Mouse (Mus musculus): ENCODE results near the gene Uap1l1. TPM values are rescaled to one million over a fixed set of nuclear protein-coding genes. Genes with fewer than 3 reads are reported as not detected.
"Not testable (repeated sequence)": the region's sequence is repeated elsewhere in the genome, so short reads cannot be mapped to it uniquely, and the experiment has no call there.

Gene Uap1l1
- total RNA-seq (2021): 1 to 10 TPM; 9.0 to 9.8 TPM
- long read RNA-seq, experiment 1, transcript Uap1l1-201 (9 exons, 3,349 nt): major isoform, 9 of 14 reads
- long read RNA-seq, experiment 1, partial matches to known transcripts: 1 of 14 reads
- long read RNA-seq, experiment 1, other reads (novel, unspliced or antisense): 4 of 14 reads
- long read RNA-seq, experiment 2, transcript Uap1l1-201 (9 exons, 3,349 nt): major isoform, 13 of 17 reads
- long read RNA-seq, experiment 2, partial matches to known transcripts: 1 of 17 reads
- long read RNA-seq, experiment 2, other reads (novel, unspliced or antisense): 3 of 17 reads

DNA sequence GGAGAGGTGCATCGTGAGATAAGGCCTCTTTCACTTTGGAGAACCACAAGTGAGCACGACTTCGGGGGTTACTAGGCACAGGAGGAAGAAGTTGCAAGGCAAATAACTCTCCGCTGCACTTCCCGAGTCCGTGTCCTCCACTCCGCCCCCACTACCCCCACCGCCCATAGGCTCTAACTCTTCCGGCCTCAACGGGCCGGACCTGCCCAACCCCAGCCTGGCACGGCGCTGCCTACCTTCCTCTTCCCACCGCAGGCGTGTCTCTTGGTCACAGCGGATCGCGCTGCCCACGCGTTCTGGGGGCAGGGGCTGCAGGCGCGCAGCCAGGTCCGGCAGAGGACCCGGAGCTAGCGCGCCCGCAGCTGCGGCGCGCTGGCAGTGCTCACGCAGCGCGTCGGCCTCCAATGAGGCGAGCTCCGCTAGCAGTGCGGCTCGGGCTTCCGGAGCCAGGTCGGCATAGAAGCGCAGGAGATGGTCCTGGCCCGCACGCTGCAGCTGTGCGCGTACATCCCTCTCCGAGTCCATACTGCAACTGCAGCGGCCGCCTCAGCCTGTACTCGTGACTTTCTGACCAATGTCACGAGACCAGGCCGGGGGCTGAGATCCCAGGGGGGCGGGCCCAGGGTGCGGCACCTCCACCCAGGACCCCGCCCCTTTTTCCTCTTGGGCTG lies at the start of gene Uap1l1:
Gene Uap1l1 (minus strand): TSS at position 592 of the 671 bp plus-strand sequence.
- peak; percentile 82 for DNase-seq

DNA sequence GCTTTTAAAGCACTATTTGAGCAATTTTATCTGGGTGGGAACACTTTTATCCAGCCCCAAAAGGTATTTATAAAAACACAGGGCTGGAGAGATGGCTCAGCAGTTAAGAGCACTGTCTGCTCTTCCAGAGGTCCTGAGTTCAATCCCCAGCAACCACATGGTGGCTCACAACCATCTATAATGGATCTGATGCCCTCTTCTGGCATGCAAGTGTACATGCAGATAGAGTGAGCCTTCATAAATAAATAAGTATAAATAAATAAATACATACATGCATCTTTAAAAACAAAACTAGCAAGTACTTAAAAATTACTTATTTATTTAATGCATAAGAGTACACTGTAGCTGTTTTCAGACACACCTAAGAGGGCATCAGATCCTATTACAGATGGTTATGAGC lies 48.0 kb upstream of the Uap1l1 start:
- DNase-seq: not testable (repeated sequence)

DNA sequence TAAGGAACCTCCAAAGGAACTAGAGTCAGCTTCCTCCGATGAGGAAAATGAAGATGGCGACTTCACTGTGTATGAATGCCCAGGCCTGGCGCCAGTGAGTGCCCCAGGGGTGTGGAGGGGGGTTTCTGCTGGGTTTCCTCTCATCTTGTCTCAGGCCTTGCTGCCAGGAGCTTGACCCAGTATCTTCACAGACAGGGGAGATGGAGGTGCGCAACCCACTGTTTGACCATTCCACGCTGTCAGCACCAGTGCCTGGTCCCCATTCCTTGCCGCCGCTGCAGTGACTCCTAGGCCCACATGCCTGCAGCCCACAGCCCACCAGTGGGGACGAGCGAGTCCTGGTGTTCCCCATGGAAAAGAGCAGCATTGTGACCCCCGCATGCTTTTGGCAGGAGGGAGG lies 43.4 kb upstream of the Uap1l1 start:
- DNase-seq: no peak

DNA sequence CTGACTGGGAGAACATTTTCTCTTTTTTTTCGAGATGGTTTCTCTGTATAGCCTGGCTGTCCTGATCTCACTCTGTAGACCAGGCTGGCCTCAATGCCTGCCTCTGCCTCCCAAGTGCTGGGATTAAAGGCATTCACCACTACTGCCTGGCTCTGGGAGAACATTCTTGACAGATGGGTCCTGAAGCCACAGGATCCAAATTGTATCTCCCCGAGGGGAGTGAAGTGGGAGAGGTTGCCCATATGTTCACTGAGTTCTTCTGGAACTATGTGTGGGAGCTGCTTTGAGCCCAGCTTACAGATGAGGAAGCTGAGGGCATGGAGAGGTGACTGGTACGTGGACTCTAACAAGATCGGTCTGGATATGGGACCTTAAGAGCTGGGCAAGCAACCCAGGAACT lies 38.5 kb upstream of the Uap1l1 start:
- DNase-seq: no peak

DNA sequence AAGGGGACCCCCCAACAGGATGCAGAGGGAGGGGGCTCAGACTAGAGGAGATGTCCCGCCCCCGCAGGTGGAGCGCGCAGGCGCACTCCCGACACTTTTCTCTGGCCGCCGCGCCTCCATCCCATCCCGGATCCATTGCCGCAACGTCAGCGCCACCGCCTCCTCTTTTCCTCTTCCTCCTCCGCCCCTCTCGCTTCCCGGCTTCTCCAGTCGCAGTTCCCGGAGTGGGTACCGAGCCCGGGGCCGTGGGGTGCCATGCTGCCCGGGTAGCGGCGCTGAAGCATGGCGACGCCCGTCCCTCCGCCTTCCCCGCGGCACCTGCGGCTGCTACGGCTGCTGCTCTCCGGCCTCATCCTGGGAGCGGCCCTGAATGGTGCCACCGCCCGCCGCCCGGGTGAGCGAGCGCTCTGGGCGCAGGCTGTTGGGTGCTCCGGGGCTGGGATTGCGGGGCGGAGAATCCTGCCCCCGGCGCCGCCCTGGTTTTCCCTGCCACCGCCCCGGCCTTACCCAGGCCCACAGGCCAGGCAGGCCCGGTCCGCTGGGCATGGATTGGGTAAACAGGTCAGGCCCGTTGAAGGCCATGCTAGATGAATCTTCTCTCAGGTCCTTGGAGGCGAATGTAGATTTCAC lies 37.6 kb upstream of the Uap1l1 start:
- peak; percentile 64 for DNase-seq

DNA sequence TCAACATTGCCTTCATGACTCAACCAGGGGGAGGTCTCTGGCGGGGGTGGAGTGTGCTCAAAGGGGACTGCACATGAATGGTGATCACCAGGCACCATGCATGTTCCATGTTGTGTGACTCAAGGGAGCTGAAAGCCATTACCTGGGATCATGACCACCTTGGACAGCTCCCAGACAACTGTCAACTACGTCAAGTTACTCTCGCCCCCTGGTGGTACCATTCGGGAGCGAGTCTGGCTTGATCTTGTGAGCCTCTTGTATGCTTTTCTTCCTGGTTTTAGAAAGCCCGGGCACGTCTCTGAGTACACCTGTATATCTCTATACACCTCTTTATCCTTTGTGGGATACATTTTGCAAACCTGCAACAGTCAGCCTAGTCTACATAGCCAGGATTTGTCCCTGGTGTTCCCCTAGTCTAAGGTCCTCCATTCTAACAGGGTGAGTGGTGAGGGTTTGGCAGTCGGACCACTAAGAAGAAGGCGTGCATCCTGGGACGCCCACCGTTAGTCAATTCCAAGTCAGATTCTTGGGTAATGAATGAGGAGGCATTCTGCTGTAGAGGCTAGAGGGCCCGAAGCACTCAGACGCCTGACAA lies 37.0 kb upstream of the Uap1l1 start:
- peak; percentile 75 for DNase-seq

DNA sequence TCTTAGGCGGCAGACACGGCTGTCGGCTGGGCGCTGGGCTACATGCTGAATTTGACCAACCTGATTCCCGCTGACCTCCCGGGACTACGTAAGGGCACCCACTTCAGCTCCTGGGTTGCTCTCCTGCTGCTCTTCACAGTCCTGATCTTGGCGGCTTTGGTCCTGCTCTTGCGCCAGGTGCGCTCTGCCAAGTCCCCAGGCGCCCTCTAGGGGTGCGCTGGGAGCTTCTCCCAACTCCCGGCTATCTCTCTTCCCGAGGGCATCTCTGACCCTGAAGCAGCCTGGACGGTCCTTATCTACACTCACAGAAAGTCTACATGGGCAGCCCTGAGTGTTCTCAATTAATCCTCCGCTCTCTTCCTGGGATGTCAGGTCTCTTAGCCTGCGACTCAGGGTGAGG lies 35.3 kb upstream of the Uap1l1 start:
- DNase-seq: peak; percentile 70

DNA sequence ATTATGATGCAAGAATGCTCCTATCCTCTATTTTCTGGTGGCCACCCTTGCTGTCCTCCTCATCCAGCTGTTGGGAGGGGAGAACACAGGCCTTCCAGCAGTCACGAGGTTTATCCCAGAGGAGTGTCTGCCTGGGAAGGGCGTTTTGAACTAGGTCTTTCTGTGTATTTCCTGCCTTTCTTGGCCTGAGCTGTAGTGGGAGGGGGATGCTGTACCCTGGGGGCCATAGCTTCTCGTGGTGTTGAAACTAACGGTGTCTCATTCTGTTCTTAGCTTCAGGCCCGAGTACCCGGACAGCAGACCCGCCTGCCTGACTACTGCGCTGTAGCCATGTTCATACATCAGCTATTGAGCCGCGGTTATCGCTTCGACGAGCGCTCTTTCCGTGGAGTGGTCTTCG lies 34.8 kb upstream of the Uap1l1 start:
- DNase-seq: peak; percentile 29

DNA sequence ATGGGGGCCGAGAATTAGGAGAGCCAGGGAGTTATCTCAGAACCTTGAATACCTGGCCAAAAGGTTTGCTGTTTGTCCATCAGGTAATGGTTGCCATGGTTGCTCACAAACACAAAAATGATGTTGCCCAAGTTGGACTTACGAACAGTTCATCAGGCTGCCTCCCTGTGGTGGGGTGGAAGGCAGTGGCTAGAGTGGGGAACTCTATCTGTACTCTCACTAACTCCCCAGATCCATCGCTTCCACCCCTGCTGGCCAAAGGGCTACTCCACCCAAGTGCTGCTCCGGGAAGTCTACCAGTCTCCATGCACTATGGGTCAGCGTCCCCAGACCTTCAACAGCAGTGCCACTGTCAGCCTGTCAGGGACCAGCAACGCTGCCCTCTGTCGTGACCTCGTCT lies 33.6 kb upstream of the Uap1l1 start, which contains the start of gene Npdc1:
Gene Npdc1 (plus strand): TSS at position 301 of the 400 bp plus-strand sequence.
- DNase-seq: no peak

DNA sequence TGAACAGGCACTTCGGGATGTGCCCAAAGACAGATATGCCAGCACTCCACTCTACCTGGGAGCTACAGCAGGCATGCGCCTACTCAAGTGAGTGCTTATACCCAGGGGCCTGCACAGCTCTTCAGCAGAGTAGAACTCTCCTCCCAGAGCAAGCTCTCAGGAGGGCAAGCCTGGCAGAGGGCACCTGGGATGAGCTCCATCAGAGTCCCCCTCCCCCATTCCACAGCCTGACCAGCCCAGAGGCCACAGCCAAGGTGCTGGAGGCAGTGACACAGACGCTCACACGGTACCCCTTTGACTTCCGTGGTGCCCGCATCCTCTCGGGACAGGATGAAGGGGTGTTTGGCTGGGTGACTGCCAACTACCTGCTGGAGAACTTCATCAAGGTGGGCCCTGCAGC lies 32.6 kb upstream of the Uap1l1 start:
- DNase-seq: no peak

DNA sequence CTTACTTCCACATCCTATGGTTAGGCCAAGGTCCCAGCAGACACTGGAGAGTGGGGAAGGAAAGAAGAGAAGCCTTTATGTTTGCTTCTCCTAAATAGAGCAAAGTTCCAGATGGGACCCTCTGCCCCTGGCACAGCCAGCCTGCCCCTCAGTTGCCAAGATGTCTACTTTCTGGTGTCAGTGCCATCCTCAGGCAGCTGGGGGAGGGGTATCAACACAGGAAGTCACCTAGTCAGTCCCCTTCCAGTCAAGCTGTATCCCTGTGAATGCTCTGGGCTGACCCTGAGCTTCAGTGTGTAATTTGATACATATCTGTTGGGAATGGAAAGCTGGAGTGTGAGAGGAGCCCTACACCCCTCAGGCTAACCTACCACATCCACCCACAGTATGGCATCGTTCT lies 31.5 kb upstream of the Uap1l1 start:
- DNase-seq: no peak

DNA sequence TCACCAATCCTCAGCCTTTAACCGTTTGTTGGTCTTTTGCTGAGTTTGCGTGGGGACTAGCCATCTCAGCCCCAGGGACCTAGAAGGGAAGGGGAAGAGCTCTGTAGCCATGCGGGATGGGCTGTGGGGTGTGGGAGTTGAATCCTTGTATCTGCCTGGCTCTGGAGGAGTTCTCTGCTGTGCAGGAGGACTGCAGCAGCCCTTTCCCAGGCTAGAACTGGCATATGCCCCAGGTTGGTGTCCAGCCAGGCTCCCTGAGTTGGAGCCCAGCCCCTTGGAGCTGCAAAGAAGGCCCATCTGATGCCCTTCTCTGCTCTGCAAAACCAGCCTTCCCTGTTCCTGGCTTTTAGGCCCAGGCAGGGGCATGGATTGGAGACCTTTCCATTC lies 31.1 kb upstream of the Uap1l1 start:
- DNase-seq: peak; percentile 57

DNA sequence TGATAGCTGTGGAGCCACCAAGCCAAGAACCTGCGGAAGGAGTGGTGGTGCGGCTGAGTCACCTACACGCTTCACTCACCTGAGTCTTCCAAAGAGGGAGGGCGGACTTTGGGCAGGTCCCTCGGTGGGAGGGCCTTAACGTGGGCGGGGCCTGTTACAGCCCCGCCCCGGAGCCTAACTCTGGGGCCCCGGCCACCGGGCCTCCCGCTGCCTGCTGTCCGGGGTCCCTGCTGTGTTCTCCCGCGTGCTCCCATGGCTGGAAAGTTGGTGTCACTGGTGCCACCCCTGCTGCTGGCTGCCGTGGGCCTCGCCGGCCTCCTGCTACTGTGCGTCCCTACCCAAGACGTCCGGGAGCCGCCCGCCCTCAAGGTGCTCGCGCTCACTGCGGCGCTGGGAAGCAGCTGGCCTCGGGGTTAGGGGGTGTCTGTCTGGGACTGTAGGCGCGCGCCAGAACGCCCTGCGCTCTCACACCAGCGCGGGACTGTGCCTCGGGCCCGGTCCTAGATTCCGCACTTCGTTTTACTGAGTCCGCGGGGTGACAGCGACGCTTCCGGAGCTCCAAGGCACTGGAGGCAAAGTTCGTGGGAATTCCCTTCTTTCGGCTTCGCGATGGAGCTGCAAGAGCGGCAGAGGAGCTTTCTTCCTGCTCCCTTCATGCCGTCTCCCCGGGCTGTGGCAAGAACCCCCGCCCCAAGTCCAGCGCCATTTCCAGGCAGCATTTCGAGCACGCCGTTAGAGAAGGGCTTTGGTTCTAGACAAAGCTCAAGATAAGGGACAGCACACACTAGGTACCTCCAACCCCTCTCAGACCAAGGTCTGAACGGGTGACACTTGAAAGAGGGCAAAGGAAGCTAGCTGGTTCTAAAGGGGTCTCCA lies 30.5 kb upstream of the Uap1l1 start, which contains the start of gene Entpd2:
Gene Entpd2 (plus strand): TSS at position 154 of the 876 bp plus-strand sequence.
- peak; percentile 53 for DNase-seq

DNA sequence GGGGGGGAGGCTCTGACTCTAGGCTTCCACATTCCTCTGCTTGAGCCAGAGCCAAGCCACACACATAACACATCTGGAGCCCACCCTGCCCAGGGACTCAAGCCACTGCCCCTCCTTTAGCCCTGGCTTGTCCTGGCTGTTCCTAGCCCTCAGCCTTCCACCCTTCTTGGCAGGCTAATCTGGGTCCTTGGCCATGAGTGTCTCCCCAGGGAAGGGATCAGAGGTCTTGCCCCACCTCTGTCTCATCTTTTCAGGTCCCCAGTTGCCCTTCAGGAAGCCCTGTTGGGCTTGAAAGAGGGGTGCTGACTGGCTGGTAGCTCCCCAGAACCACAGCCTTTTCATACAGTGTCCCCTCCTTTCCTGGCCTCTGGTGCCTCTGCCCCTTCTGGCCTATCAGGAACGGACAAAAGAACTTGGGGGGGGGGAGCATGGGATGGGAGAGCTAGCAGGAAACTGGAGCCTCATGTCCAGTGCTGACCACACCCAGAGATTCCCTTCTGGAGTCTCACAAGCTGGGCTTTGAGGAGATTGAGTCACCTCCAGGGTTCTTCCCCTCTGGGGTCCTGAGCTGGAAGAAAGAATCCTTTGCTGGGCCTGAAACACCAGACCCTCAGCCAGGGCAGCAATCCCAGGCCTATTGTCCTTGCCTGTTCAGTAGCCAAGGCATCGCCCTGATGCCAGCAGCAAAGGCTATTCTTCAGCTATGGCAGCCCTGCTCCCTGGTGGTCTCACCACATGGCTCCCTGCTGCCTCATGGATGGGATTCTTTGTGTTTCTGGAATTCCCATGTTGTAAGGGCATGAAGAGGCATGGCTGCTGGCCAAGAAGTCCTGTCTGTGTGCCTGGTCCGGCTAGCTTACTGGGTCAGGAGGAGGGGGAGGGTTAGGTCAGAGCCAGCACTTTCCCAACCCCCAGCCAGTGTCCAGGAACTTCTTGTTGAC lies 29.1 kb upstream of the Uap1l1 start:
- peak; percentile 54 for DNase-seq

DNA sequence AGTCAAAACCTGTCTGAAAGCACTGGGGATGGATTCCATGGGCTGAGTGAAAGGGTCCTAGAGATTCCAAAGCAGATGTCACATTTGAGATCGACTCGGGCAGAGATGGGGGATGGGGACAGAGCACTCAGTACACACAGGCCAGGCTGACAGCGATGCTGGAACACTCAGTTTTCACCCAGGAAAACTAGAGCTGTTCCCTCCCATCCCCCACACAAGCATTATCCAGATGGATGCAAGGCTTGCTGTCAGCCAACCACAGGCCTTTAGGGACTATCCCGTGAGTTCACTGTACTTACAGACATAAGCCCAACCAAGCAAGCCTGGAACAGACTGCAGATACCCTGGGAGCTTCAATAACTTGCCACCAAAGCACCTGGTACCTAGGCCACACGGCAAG lies 25.8 kb upstream of the Uap1l1 start:
- no peak for DNase-seq

DNA sequence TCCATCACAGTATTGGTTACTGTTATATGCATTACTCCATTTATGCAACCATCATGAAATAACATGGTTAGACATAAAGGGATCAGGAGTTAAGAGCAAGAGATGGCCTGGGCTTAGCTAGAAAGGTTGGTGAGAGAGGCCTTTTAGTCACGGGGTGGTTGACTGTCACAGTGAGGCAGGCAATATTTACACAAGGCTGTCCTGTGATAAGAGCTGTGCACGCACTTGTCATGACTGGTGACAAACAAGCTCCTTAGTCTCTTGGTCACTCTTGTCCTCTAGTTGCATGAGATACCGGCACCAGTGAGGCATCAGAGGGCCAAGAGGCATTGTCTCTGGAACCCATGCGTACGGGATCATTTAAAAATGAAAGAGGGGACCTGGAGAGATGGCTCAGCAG lies 19.0 kb upstream of the Uap1l1 start:
- no peak for DNase-seq

DNA sequence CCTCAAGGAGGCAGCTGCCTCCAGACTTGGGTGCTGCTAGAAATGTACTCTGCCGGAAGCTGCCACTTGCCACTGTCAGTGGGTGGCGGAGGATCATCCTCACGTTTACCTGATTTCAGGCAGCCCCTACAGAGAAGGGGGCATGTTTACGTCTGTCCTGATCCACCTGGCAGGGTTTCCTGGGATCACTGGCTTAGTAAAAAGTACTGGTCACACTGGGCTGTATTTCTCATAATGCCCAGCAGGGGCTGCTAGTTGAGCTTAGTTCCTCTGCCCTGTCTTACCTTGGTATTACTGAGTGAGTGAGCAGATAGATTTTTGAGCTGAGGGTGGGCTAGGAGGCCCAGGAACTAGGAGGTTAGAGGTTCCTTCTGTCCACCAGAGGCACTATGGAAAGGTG lies 11.1 kb upstream of the Uap1l1 start:
- peak; percentile 64 for DNase-seq

DNA sequence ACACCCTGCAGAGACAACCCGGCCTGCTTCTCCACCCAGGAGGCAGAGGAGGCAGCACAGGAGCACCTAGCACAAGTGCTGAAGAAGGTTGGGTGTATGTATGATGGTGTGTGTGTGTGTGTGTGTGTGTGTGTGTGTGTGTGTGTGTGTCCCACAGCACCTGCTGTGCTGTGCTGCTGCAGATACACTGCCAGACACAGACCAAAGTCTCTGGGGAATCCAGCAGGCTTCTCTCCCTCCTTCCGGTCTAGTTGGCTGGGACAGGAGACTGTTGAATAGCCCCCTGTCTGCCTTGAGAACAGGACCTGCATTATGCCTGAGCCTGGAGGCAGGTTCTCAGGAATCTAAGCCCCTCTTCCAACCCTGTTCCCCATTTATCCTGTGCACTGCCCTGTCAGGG lies 7.9 kb upstream of the Uap1l1 start:
- no peak for DNase-seq

DNA sequence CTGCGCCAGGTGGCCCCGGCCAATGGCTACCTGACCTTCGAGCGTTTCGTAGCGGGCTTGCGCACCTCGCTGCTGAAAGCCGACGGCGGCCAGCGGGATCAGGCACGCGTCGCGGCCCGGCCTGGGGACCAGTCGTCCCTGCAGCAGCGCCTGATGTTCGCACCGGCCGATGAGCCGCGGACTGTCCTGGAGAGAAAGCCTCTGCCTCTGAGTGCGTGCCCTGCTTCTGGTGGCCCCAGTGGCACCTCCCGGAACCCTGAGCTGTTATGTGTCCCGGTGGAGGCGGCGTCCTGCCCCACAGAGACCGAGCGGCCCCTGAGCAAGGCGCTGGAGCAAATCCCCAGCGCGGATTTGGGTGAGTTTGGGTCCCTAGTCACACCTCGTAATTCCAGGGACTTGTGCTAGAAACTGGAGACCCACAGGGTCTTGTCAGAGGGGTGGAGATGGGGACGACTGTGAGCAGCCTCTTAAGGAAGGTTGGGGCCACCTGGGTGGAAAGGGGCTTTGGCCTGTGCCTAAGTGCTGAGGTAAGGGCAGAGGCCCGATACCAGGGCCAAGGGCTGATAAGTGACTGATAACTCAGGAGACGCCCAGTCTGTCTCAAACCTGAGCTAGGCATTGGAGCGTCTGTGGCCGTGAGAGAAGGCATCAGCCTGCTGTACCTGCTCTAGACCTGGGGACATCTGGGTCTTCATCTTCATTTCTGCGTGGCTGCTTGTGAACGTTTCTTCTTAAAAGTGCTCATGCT lies 7.3 kb upstream of the Uap1l1 start:
- no peak for DNase-seq
